Mouse (Mus musculus) cerebellum, adult 2 months (tissue): ENCODE results near the gene Golt1a.

ENCODE experiments used
- CTCF ChIP-seq: fragments of 200-500 bp; IDR thresholded peaks from 2 replicates; pipeline ENCODE4 v1.5.1; 2011; ENCODE audit warnings: low read depth, mild to moderate bottlenecking, control low read depth, low read length, moderate library complexity, borderline replicate concordance; ENCODE audit not compliant: insufficient read depth
- POLR2A ChIP-seq: fragments of 200-500 bp; IDR thresholded peaks from 2 replicates; pipeline ENCODE4 v1.6.1; 2011; ENCODE audit warnings: low read length, control low read depth, borderline replicate concordance; ENCODE audit not compliant: insufficient read depth

DNA sequence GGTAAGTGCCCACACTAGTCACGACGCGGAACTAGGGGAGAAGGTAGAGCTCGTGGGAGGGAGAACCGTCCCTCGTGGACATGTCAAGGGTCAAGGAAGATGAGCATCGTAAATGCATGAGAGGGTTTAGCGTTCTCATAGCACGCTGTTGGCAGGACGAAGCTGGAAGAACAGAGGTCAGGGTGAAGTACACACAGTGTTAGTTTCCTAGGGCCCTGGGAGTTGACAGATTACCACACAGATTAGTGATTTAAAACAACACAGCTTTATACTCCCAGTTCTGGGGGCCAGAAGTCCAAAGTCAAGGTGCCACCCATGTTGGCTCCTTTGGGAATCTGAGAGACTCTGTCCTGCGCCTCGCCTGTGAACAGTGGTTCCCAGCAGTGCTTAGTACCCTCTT is 21.7 kb upstream of the Golt1a start:
- TF ChIP-seq CTCF (no peak), POLR2A (no peak)
